Mouse (Mus musculus) heart, embryonic 11.5 days (tissue): ENCODE measurements around the gene Kin. TPM values are rescaled to one million over a fixed set of nuclear protein-coding genes. Genes with fewer than 3 reads are reported as not detected.

Source experiments
- ATAC-seq: fragments of 200-750 bp; cut with Nextera tagmentation; replicated peaks from 2 replicates; pipeline ENCODE4 v1.8.0; 2017; ENCODE audit warnings: moderate library complexity; ENCODE audit not compliant: insufficient number of reproducible peaks, low FRiP score, low TSS enrichment
- H3K27ac ChIP-seq: fragments of 300-500 bp; sonication (generic); 2 replicates; pipeline ENCODE4 v1.5.1; 2014; ENCODE audit warnings: mild to moderate bottlenecking, low read depth, low read length
- H3K27me3 ChIP-seq: fragments of 300-500 bp; sonication (generic); 2 replicates; pipeline ENCODE4 v1.6.1; 2014; ENCODE audit warnings: mild to moderate bottlenecking, low read length, mixed read lengths; ENCODE audit not compliant: control insufficient read depth, insufficient read depth
- H3K36me3 ChIP-seq: fragments of 300-500 bp; sonication (generic); 2 replicates; pipeline ENCODE4 v1.6.1; 2014; ENCODE audit warnings: mild to moderate bottlenecking, low read length, moderate library complexity, mixed read lengths; ENCODE audit not compliant: control insufficient read depth, insufficient read depth
- H3K4me1 ChIP-seq: fragments of 300-500 bp; sonication (generic); 2 replicates; pipeline ENCODE4 v1.6.1; 2014; ENCODE audit warnings: low read length; ENCODE audit not compliant: control insufficient read depth, insufficient read depth
- H3K4me2 ChIP-seq: fragments of 300-500 bp; sonication (generic); 2 replicates; pipeline ENCODE4 v1.6.1; 2014; ENCODE audit warnings: mild to moderate bottlenecking, moderate library complexity
- H3K4me3 ChIP-seq: fragments of 300-500 bp; sonication (generic); 2 replicates; pipeline ENCODE4 v1.5.1; 2014; ENCODE audit warnings: low read depth, low read length
- H3K9ac ChIP-seq: fragments of 300-500 bp; sonication (generic); 2 replicates; pipeline ENCODE4 v1.6.1; 2014; ENCODE audit warnings: mild to moderate bottlenecking, low read depth, low read length, moderate library complexity
- H3K9me3 ChIP-seq: fragments of 300-500 bp; sonication (generic); replicated peaks from 2 replicates; pipeline ENCODE4 v1.6.1; 2016; ENCODE audit warnings: low read length; ENCODE audit not compliant: control insufficient read depth
- WGBS: fragments of 180-500 bp; shearing (Covaris S2); extraction: QIAGEN DNeasy Blood & Tissue Kit; methylation state at CpG from one replicate; pipeline ENCODE4 v1.1.7; 2014; ENCODE audit not compliant: insufficient replicate concordance; 5-methylcytosine and 5-hydroxymethylcytosine counted together
- polyA plus RNA-seq: library from polyadenylated mRNA; unstranded; fragments of >200 nt; fragmentation: Nextera tagmentation; extraction: Ambion mirVana; gene quantifications from 2 replicates; pipeline ENCODE4 v1.2.1, GENCODE M21; 2014

Gene Kin
- polyA plus RNA-seq, 1 experiment from 2014 or later, result 27.7 TPM

- WGBS, result 77% methylated on average over 4 of the region's 4 CpGs
- no peak overlapping the region for H3K4me2 ChIP-seq
- ATAC-seq, result no peak
- no peak overlapping the region for H3K27ac ChIP-seq
- no peaks in the 10 kb centered on the region for H3K9me3 ChIP-seq
- no peak overlapping the region for H3K4me3 ChIP-seq
- H3K4me1 ChIP-seq, result no peaks in the 10 kb centered on the region
- no peaks in the 10 kb centered on the region for H3K36me3 ChIP-seq
- H3K9ac ChIP-seq, result no peak overlapping the region
- H3K27me3 ChIP-seq, result no peaks in the 10 kb centered on the region
Measured at GRCm38 (mm10) chr2:10126122-10126521, 45.7 kb downstream of the Kin start.

- no peaks in the 10 kb centered on the region for H3K9me3 ChIP-seq
- H3K4me2 ChIP-seq, result no peak overlapping the region
- H3K36me3 ChIP-seq, result no peaks in the 10 kb centered on the region
- H3K27ac ChIP-seq, result no peak overlapping the region
- no peaks in the 10 kb centered on the region for H3K27me3 ChIP-seq
- no peak for ATAC-seq
- H3K4me3 ChIP-seq, result no peak overlapping the region
- no peaks in the 10 kb centered on the region for H3K4me1 ChIP-seq
- H3K9ac ChIP-seq, result no peak overlapping the region
- 82% methylated on average over 5 of the region's 5 CpGs for WGBS
Measured at GRCm38 (mm10) chr2:10127471-10127870, 47.1 kb downstream of the Kin start.

GRCm38 (mm10) chr2:10128571-10128970, 48.2 kb downstream of the Kin start:
- 80% methylated on average over 4 of the region's 4 CpGs for WGBS

GRCm38 (mm10) chr2:10130341-10130990, 50.1 kb downstream of the Kin start:
- Histone ChIP-seq H3K36me3 (no peaks in the 10 kb centered on the region), H3K4me2 (no peak overlapping the region), H3K9me3 (no peaks in the 10 kb centered on the region), H3K4me1 (no peaks in the 10 kb centered on the region), H3K27me3 (no peaks in the 10 kb centered on the region), H3K4me3 (no peak overlapping the region), H3K27ac (no peak overlapping the region), H3K9ac (no peak overlapping the region)
- WGBS, result 67% methylated on average over 8 of the region's 8 CpGs
- no peak for ATAC-seq

More at GRCm38 (mm10) chr2:10128571-10128970, 48.2 kb downstream of the Kin start:
- no peak overlapping the region for H3K4me3 ChIP-seq
- ATAC-seq, result no peak
- no peak overlapping the region for H3K27ac ChIP-seq
- no peaks in the 10 kb centered on the region for H3K9me3 ChIP-seq
- H3K4me1 ChIP-seq, result no peaks in the 10 kb centered on the region
- no peaks in the 10 kb centered on the region for H3K27me3 ChIP-seq
- H3K9ac ChIP-seq, result no peak overlapping the region
- H3K36me3 ChIP-seq, result no peaks in the 10 kb centered on the region
- H3K4me2 ChIP-seq, result no peak overlapping the region

- WGBS, result 79% methylated on average over 4 of the region's 4 CpGs
- Histone ChIP-seq H3K4me3 (no peak within 1 kb of the TSS), H3K4me2 (no peak within 1 kb of the TSS), H3K36me3 (no peaks in the 10 kb centered on the region), H3K27me3 (no peaks in the 10 kb centered on the region), H3K27ac (no peak within 1 kb of the TSS), H3K4me1 (no peaks in the 10 kb centered on the region), H3K9ac (no peak within 1 kb of the TSS), H3K9me3 (no peaks in the 10 kb centered on the region)
- ATAC-seq, result no peak
Measured at GRCm38 (mm10) chr2:10131296-10131695, 50.9 kb downstream of the Kin start, which contains the start of gene Itih2. TSS of gene Itih2 (minus strand) at chr2:10131396.

- Histone ChIP-seq H3K27ac (no peak overlapping the region), H3K4me3 (no peak overlapping the region), H3K9ac (no peak overlapping the region), H3K36me3 (no peaks in the 10 kb centered on the region), H3K27me3 (no peaks in the 10 kb centered on the region), H3K9me3 (no peaks in the 10 kb centered on the region), H3K4me1 (no peaks in the 10 kb centered on the region), H3K4me2 (no peak overlapping the region)
- WGBS, result 85% methylated on average over 1 of the region's 1 CpGs
- ATAC-seq, result no peak
Measured at GRCm38 (mm10) chr2:10132128-10132527, 51.7 kb downstream of the Kin start.

- 68% methylated on average over 6 of the region's 6 CpGs for WGBS
- ATAC-seq, result no peak
- H3K4me3 ChIP-seq, result no peak overlapping the region
Measured at GRCm38 (mm10) chr2:10133941-10134340, 53.5 kb downstream of the Kin start.

GRCm38 (mm10) chr2:10137320-10137719, 56.9 kb downstream of the Kin start:
- no peak for ATAC-seq
- Histone ChIP-seq H3K9ac (no peak overlapping the region), H3K4me3 (no peak overlapping the region), H3K27me3 (no peaks in the 10 kb centered on the region), H3K4me1 (no peaks in the 10 kb centered on the region), H3K36me3 (no peaks in the 10 kb centered on the region), H3K27ac (no peak overlapping the region), H3K4me2 (no peak overlapping the region), H3K9me3 (no peaks in the 10 kb centered on the region)
- 71% methylated on average over 2 of the region's 2 CpGs for WGBS

More at GRCm38 (mm10) chr2:10133941-10134340, 53.5 kb downstream of the Kin start:
- H3K36me3 ChIP-seq, result no peaks in the 10 kb centered on the region
- H3K27me3 ChIP-seq, result no peaks in the 10 kb centered on the region
- no peaks in the 10 kb centered on the region for H3K9me3 ChIP-seq
- H3K4me1 ChIP-seq, result no peaks in the 10 kb centered on the region
- no peak overlapping the region for H3K4me2 ChIP-seq
- H3K9ac ChIP-seq, result no peak overlapping the region
- no peak overlapping the region for H3K27ac ChIP-seq

GRCm38 (mm10) chr2:10140456-10140855, 60.1 kb downstream of the Kin start:
- no peaks in the 10 kb centered on the region for H3K36me3 ChIP-seq
- no peak for ATAC-seq
- no peak overlapping the region for H3K9ac ChIP-seq
- no peaks in the 10 kb centered on the region for H3K4me1 ChIP-seq
- 73% methylated on average over 5 of the region's 5 CpGs for WGBS
- H3K27me3 ChIP-seq, result no peaks in the 10 kb centered on the region
- no peak overlapping the region for H3K27ac ChIP-seq
- no peak overlapping the region for H3K4me2 ChIP-seq
- no peak overlapping the region for H3K4me3 ChIP-seq
- H3K9me3 ChIP-seq, result no peaks in the 10 kb centered on the region
